Mouse (Mus musculus) limb, embryonic 12.5 days (tissue): ENCODE data around the gene Pou2f1. TPM values are rescaled to one million over a fixed set of nuclear protein-coding genes. Genes with fewer than 3 reads are reported as not detected.

Experiments used
- ATAC-seq: fragments of 200-750 bp; cut with Nextera tagmentation; 2 replicates; pipeline ENCODE4 v1.8.0; 2017; ENCODE audit warnings: low read depth, moderate TSS enrichment; ENCODE audit not compliant: insufficient number of reproducible peaks, insufficient read depth, low FRiP score, low TSS enrichment
- H3K27ac ChIP-seq: fragments of 300-500 bp; sonication (generic); 2 replicates; pipeline ENCODE4 v1.5.1; 2016; ENCODE audit warnings: mild to moderate bottlenecking, moderate library complexity
- H3K27me3 ChIP-seq: fragments of 300-500 bp; sonication (generic); 2 replicates; pipeline ENCODE4 v1.6.1; 2016; ENCODE audit warnings: mild to moderate bottlenecking, moderate library complexity
- H3K36me3 ChIP-seq: fragments of 300-500 bp; sonication (generic); 2 replicates; pipeline ENCODE4 v1.6.1; 2016; ENCODE audit warnings: mild to moderate bottlenecking, moderate library complexity
- H3K4me1 ChIP-seq: fragments of 300-500 bp; sonication (generic); replicated peaks from 2 replicates; pipeline ENCODE4 v1.6.1; 2016
- H3K4me2 ChIP-seq: fragments of 300-500 bp; sonication (generic); 2 replicates; pipeline ENCODE4 v1.6.1; 2016; ENCODE audit warnings: mild to moderate bottlenecking, moderate library complexity
- H3K4me3 ChIP-seq: fragments of 300-500 bp; sonication (generic); replicated peaks from 2 replicates; pipeline ENCODE4 v1.5.1; 2016; ENCODE audit warnings: mild to moderate bottlenecking
- H3K9ac ChIP-seq: fragments of 300-500 bp; sonication (generic); replicated peaks from 2 replicates; pipeline ENCODE4 v1.6.1; 2016; ENCODE audit warnings: mild to moderate bottlenecking, moderate library complexity
- H3K9me3 ChIP-seq: fragments of 300-500 bp; sonication (generic); 2 replicates; pipeline ENCODE4 v1.6.1; 2016; ENCODE audit warnings: mild to moderate bottlenecking, moderate library complexity
- WGBS: fragments of 180-500 bp; shearing (Covaris S2); methylation state at CpG from one replicate; pipeline ENCODE4 v1.1.7; 2016; 5-methylcytosine and 5-hydroxymethylcytosine counted together
- polyA plus RNA-seq: library from polyadenylated mRNA; unstranded; fragments of >200 nt; fragmentation: Nextera tagmentation; extraction: Ambion mirVana; gene quantifications from 2 replicates; pipeline ENCODE4 v1.2.1, GENCODE M21; 2016

Pou2f1 gene
- polyA plus RNA-seq, 1 experiment from 2014 or later: 18.5 TPM

- Histone ChIP-seq H3K4me1 (peaks cover 23% of the 10 kb centered on the region), H3K4me3 (no peak overlapping the region), H3K27ac (no peak overlapping the region), H3K4me2 (no peak overlapping the region), H3K9me3 (no peaks in the 10 kb centered on the region), H3K9ac (no peak overlapping the region), H3K27me3 (peaks cover 7% of the 10 kb centered on the region), H3K36me3 (no peaks in the 10 kb centered on the region)
- ATAC-seq: no peak
- WGBS: 75% methylated on average over 9 of the region's 9 CpGs
Observed at GRCm38 (mm10) chr1:165816391-165816790, 186.1 kb downstream of the Pou2f1 start.

Other genes with a start within 250 kb of the Pou2f1 start
- 35.3 and 40.5 TPM in 2 replicates for gene Creg1, start 238.9 kb downstream of the Pou2f1 start, polyA plus RNA-seq
- 1.4 and 1.6 TPM in 2 replicates for gene Cd247, start 214.0 kb downstream of the Pou2f1 start, polyA plus RNA-seq
- gene Dusp27, start 125.2 kb upstream of the Pou2f1 start, polyA plus RNA-seq: 4.7 and 5.4 TPM in 2 replicates
- gene Gpa33, start 127.6 kb upstream of the Pou2f1 start, polyA plus RNA-seq: 0.33 and 0.46 TPM in 2 replicates
- 0.14 TPM in 1 of 2 replicates, not detected in the other for gene Mael, start 236.1 kb upstream of the Pou2f1 start, polyA plus RNA-seq